Mouse (Mus musculus): ENCODE measurements around the gene Leng8. TPM values are rescaled to one million over a fixed set of nuclear protein-coding genes. Genes with fewer than 3 reads are reported as not detected.

Gene Leng8
- polyA plus RNA-seq, 1 experiment from 2014 or later: 43.6 TPM

DNA sequence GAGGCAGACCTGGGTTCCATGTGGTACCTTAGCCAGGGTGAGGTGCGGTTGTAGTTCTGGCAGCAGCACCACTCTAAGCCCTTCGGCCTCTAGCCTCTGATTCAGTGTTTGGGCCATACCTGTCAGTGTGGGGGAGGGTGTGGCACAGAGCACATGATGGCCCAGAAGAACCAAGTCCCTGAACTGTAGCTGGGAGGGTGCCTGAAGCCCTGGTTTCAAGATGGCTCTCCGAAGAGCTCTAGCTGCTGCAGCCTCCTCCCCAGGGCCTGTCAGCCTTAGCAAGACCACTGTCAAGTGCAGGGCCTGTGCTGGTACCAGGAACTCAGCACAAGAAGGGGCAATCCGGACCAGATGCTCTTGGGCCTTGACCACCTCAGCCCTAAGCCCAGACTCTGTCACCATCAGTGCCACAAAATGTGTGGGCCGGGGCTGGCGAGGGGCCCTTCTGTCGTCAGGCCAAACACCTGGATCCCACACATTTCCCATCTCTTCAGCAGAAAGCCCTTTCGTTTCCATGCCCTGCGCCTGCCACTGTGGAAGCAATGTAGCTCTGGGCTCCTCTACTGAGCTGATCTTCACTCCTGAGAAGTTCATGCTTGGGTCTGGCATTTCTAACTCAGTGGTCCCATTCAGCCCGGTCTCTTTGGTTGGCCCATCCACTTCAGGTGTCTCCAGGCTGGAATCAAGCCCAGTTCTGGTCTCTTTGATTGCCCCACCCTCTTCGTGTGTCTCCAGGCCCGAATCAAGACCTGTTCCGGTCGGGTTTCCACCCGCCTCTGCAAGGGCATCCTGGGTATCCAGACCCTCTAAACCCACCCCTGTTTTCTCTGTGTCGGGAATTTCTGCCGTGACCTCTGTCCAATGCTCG, 11.7 kb downstream of the Leng8 start:
- Histone ChIP-seq H3K4me2 (ENCODE audit: low read length) (peak overlapping the region; percentile 96), H3K4me3 (ENCODE audit: control insufficient read depth in 1 of 2, insufficient read depth in 1 of 2, low read depth in 1 of 2, low read length in 2 of 2) (peak overlapping the region; percentile 75 to 76), H3K27me3 (ENCODE audit: control insufficient read depth, insufficient read depth, low read length) (0 out of 2 replicates have a peak, but pooled peaks cover 8% of the 10 kb centered on the region), H3K9ac (ENCODE audit: low read length) (peak overlapping the region; percentile 85), H3K36me3 (ENCODE audit: control insufficient read depth, insufficient read depth, low read length) (peaks cover 47% of the 10 kb centered on the region), H3K27ac (replicated peaks in 1 of 2; ENCODE audit: control insufficient read depth in 1 of 2, insufficient read depth in 1 of 2, low read depth in 2 of 2, low read length in 2 of 2) (peak overlapping the region; percentile 88 to 95), H3K9me3 (ENCODE audit: control insufficient read depth, low read length) (no peaks in the 10 kb centered on the region), H3K4me1 (ENCODE audit: control insufficient read depth in 2 of 2, insufficient read depth in 2 of 2, low read length in 2 of 2) (peaks cover 14 to 17% of the 10 kb centered on the region in 2 experiments)
- 26% methylated on average over 18 of the region's 18 CpGs for WGBS
- ATAC-seq (ENCODE audit: insufficient number of reproducible peaks, insufficient read depth, low FRiP score, low read depth): peak; percentile 4; the same call in 1 of the 2 replicates

DNA sequence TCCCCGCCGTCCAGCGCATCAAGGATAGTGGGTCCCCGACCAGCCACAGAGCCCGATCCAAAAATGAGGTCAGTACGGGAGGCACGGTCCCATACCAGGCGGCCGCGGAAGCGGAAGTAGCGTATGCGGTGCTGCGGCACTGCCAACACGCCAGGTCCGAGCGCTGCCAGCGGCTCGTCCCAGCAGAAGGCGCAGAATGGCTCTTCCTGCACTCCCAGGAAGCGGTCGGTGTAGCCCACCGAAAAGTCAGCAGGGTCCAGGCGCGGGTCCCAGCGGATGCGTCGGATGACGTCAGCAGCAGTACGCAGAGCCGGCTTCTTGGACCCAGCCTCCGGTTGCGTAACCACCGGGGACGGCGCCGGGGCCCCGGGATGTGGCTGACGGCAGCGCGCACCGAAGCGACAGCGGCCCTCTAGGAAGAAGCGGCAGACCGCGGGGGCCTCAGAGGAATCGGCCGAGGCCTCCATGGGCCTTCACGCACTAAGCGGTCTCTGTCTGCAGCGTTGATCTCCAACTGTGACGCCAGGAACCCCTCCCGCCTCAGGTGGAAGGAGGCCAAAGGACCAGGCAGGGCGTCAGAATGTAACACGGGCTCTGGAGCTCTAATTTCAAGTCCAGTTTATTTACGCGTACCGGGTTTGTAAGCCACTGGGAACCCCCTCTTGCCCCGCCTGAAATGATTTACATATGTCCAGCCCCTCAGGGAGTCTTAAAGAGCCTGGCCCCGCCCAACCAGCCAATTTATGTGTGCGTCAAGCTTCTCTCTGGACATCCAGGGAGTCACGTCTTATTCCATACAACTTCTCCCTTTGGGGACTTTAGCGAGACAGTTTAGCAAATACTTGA, 12.6 kb downstream of the Leng8 start:
- peak overlapping the region; percentile 96 for H3K4me2 ChIP-seq (ENCODE audit: low read length)
- ATAC-seq (ENCODE audit: insufficient number of reproducible peaks, insufficient read depth, low FRiP score, low read depth): peak; percentile 60
- H3K27ac ChIP-seq (replicated peaks in 1 of 2; ENCODE audit: control insufficient read depth in 1 of 2, insufficient read depth in 1 of 2, low read depth in 2 of 2, low read length in 2 of 2): peak overlapping the region; percentile 88 to 95
- H3K4me1 ChIP-seq (ENCODE audit: control insufficient read depth in 2 of 2, insufficient read depth in 2 of 2, low read length in 2 of 2): peaks cover 14 to 17% of the 10 kb centered on the region in 2 experiments
- H3K36me3 ChIP-seq (ENCODE audit: control insufficient read depth, insufficient read depth, low read length): peaks cover 39% of the 10 kb centered on the region
- 0 out of 2 replicates have a peak, but pooled peaks cover 8% of the 10 kb centered on the region for H3K27me3 ChIP-seq (ENCODE audit: control insufficient read depth, insufficient read depth, low read length)
- H3K4me3 ChIP-seq (ENCODE audit: control insufficient read depth in 1 of 2, insufficient read depth in 1 of 2, low read depth in 1 of 2, low read length in 2 of 2): peak overlapping the region; percentile 75 to 76
- H3K9me3 ChIP-seq (ENCODE audit: control insufficient read depth, low read length): no peaks in the 10 kb centered on the region
- peak overlapping the region; percentile 85 for H3K9ac ChIP-seq (ENCODE audit: low read length)
- under 1% methylated on average over 64 of the region's 64 CpGs for WGBS

DNA sequence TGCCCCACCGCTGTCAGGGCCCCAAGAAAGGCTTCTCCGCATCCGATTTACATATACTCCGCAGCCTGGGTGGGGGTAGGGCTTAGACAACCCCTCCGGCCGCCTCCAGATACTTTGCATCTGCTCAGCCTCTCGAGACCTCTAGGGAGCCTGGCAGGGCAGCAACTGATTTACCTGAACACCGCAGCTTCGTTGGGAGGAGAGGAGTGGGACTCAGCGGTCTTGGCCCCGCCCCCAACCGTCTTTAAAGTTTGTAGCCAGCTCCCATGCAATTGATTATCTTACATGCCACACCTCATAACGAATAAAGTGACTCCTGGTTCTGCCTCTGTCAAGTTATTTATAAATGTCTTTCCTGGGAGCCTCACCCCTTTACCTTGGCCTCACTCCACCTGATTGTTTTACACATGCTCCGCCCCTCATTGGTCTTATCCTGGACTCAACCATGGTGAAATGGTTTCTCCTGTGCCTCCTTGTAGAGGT, 13.3 kb downstream of the Leng8 start, which contains the start of gene Leng9:
Gene Leng9, minus strand, starts transcription at position 316 of the 483 bp plus-strand sequence.
- WGBS: 4% methylated on average over 14 of the region's 14 CpGs
- H3K4me1 ChIP-seq (ENCODE audit: control insufficient read depth in 2 of 2, insufficient read depth in 2 of 2, low read length in 2 of 2): peaks cover 14 to 17% of the 10 kb centered on the region in 2 experiments
- H3K9me3 ChIP-seq (ENCODE audit: control insufficient read depth, low read length): no peaks in the 10 kb centered on the region
- H3K9ac ChIP-seq (ENCODE audit: low read length): peak within 1 kb of the TSS; percentile 85
- H3K4me3 ChIP-seq (ENCODE audit: control insufficient read depth in 1 of 2, insufficient read depth in 1 of 2, low read depth in 1 of 2, low read length in 2 of 2): peak within 1 kb of the TSS; percentile 75 to 76
- peak within 1 kb of the TSS; percentile 88 to 95 for H3K27ac ChIP-seq (replicated peaks in 1 of 2; ENCODE audit: control insufficient read depth in 1 of 2, insufficient read depth in 1 of 2, low read depth in 2 of 2, low read length in 2 of 2)
- H3K36me3 ChIP-seq (ENCODE audit: control insufficient read depth, insufficient read depth, low read length): peaks cover 32% of the 10 kb centered on the region
- peak; percentile 5; the same call in 1 of the 2 replicates for ATAC-seq (ENCODE audit: insufficient number of reproducible peaks, insufficient read depth, low FRiP score, low read depth)
- H3K27me3 ChIP-seq (ENCODE audit: control insufficient read depth, insufficient read depth, low read length): 0 out of 2 replicates have a peak, but pooled peaks cover 8% of the 10 kb centered on the region
- H3K4me2 ChIP-seq (ENCODE audit: low read length): peak within 1 kb of the TSS; percentile 96

DNA sequence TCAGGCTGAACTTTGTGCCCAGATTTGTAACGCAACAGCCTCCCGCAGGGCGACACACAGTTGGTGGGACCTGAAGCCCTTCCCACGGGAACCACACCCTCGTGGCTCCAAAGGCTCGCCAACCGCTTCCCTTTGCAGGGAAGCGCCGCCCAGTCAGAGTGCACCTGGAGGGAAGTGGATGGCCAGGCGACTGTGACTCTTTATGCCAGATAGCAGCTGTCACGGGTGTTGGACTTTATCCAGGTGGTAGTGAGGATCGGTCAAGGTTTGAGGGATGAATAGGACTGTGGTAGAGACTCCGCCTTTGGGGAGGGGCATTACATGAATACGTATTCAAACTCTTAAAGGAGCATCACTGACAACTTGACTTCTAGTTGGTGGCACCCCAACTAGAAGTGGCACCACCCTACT, 14.0 kb downstream of the Leng8 start:
- peak overlapping the region; percentile 96 for H3K4me2 ChIP-seq (ENCODE audit: low read length)
- no peak overlapping the region for H3K27ac ChIP-seq (replicated peaks in 1 of 2; ENCODE audit: control insufficient read depth in 1 of 2, insufficient read depth in 1 of 2, low read depth in 2 of 2, low read length in 2 of 2)
- WGBS: 12% methylated on average over 14 of the region's 14 CpGs
- 0 out of 2 replicates have a peak, but pooled peaks cover 8% of the 10 kb centered on the region for H3K27me3 ChIP-seq (ENCODE audit: control insufficient read depth, insufficient read depth, low read length)
- H3K9me3 ChIP-seq (ENCODE audit: control insufficient read depth, low read length): no peaks in the 10 kb centered on the region
- peaks cover 25% of the 10 kb centered on the region for H3K36me3 ChIP-seq (ENCODE audit: control insufficient read depth, insufficient read depth, low read length)
- 0 out of 2 replicates have a peak overlapping the region, but pooled peaks have one; percentile 32 for H3K9ac ChIP-seq (ENCODE audit: low read length)
- peak overlapping the region; percentile 12 to 76; a peak in 3 of 4 replicates for H3K4me3 ChIP-seq (ENCODE audit: control insufficient read depth in 1 of 2, insufficient read depth in 1 of 2, low read depth in 1 of 2, low read length in 2 of 2)
- peaks cover 14 to 17% of the 10 kb centered on the region in 2 experiments for H3K4me1 ChIP-seq (ENCODE audit: control insufficient read depth in 2 of 2, insufficient read depth in 2 of 2, low read length in 2 of 2)
- no peak for ATAC-seq (ENCODE audit: insufficient number of reproducible peaks, insufficient read depth, low FRiP score, low read depth)

DNA sequence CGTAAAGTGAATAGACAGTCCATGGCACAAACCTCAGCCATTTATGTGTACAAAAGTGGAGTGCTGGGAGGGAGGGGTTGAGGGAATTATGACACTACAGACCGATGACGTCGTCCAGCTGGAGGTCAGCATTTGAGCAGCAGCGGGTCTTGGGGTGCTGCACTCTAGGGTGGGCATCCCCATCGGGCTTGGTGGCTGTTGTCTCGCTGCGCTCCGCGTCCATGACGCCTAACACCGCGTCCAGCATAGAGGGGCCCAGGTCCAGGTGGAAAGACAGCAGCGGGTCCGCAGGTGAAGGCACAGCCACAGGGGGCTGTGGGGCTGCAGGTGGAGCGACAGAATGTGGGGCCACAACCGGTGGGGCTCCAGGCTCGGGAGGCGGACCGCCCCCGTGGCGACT, 14.4 kb downstream of the Leng8 start:
- no peak for ATAC-seq (ENCODE audit: insufficient number of reproducible peaks, insufficient read depth, low FRiP score, low read depth)
- H3K4me3 ChIP-seq (ENCODE audit: control insufficient read depth in 1 of 2, insufficient read depth in 1 of 2, low read depth in 1 of 2, low read length in 2 of 2): peak overlapping the region in 1 of 2 experiments; percentile 76; a peak in 2 of 4 replicates
- H3K9ac ChIP-seq (ENCODE audit: low read length): no peak overlapping the region

DNA sequence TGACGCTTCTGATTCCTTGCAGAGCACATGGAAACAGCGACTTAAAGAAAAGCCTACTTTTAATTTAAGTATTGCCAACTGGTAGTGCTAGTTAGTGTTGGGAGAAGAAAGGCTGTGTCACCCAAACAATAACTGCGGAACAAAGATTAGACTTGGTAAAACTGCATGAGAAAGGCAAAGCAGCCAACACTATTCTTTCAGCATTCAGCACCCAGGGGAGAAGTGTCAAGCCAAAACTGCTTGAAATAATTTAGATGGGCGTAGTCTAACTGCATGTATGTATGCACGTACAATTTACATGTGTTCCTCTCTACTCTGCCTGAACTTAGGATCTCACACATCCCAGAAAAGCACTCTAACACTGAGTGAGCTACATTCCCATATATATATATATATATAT, 17.5 kb downstream of the Leng8 start:
- H3K27me3 ChIP-seq (ENCODE audit: control insufficient read depth, insufficient read depth, low read length): 0 out of 2 replicates have a peak, but pooled peaks cover 8% of the 10 kb centered on the region
- H3K4me2 ChIP-seq (ENCODE audit: low read length): no peak overlapping the region
- ATAC-seq (ENCODE audit: insufficient number of reproducible peaks, insufficient read depth, low FRiP score, low read depth): no peak
- H3K9ac ChIP-seq (ENCODE audit: low read length): no peak overlapping the region
- 77% methylated on average over 5 of the region's 5 CpGs for WGBS
- peaks cover 10 to 12% of the 10 kb centered on the region in 2 experiments for H3K4me1 ChIP-seq (ENCODE audit: control insufficient read depth in 2 of 2, insufficient read depth in 2 of 2, low read length in 2 of 2)
- H3K4me3 ChIP-seq (ENCODE audit: control insufficient read depth in 1 of 2, insufficient read depth in 1 of 2, low read depth in 1 of 2, low read length in 2 of 2): no peak overlapping the region
- no peaks in the 10 kb centered on the region for H3K36me3 ChIP-seq (ENCODE audit: control insufficient read depth, insufficient read depth, low read length)
- H3K9me3 ChIP-seq (ENCODE audit: control insufficient read depth, low read length): no peaks in the 10 kb centered on the region
- no peak overlapping the region for H3K27ac ChIP-seq (replicated peaks in 1 of 2; ENCODE audit: control insufficient read depth in 1 of 2, insufficient read depth in 1 of 2, low read depth in 2 of 2, low read length in 2 of 2)

More for the DNA sequence above, 14.4 kb downstream of the Leng8 start:
- 22% methylated on average over 22 of the region's 22 CpGs for WGBS
- Histone ChIP-seq H3K27me3 (ENCODE audit: control insufficient read depth, insufficient read depth, low read length) (0 out of 2 replicates have a peak, but pooled peaks cover 8% of the 10 kb centered on the region), H3K4me1 (ENCODE audit: control insufficient read depth in 2 of 2, insufficient read depth in 2 of 2, low read length in 2 of 2) (peaks cover 14 to 17% of the 10 kb centered on the region in 2 experiments), H3K36me3 (ENCODE audit: control insufficient read depth, insufficient read depth, low read length) (peaks cover 21% of the 10 kb centered on the region), H3K9me3 (ENCODE audit: control insufficient read depth, low read length) (no peaks in the 10 kb centered on the region), H3K27ac (replicated peaks in 1 of 2; ENCODE audit: control insufficient read depth in 1 of 2, insufficient read depth in 1 of 2, low read depth in 2 of 2, low read length in 2 of 2) (no peak overlapping the region), H3K4me2 (ENCODE audit: low read length) (peak overlapping the region; percentile 96)

DNA sequence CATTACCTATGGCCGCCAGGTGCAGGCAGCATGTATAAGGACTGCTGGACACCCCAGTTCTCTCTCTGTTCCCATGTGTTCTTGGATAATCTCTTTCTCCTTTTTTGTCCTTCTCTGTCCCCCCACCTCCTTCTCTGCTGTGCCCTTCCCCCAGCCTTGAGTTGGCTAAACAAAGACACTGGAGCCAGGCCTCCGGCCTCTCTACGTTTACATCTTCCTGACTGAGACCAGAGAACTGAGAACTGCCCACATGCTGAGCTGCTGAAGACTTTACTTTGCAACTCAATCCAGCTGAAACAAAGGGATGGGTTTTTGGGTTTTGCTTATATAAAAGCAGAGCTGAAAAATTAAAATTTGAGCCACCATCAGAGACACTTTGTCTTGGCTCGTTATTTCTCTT, 18.1 kb downstream of the Leng8 start:
- H3K27me3 ChIP-seq (ENCODE audit: control insufficient read depth, insufficient read depth, low read length): 0 out of 2 replicates have a peak, but pooled peaks cover 8% of the 10 kb centered on the region
- H3K9me3 ChIP-seq (ENCODE audit: control insufficient read depth, low read length): no peaks in the 10 kb centered on the region
- H3K4me3 ChIP-seq (ENCODE audit: control insufficient read depth in 1 of 2, insufficient read depth in 1 of 2, low read depth in 1 of 2, low read length in 2 of 2): no peak overlapping the region
- no peak overlapping the region for H3K9ac ChIP-seq (ENCODE audit: low read length)
- peaks cover 9 to 11% of the 10 kb centered on the region in 2 experiments for H3K4me1 ChIP-seq (ENCODE audit: control insufficient read depth in 2 of 2, insufficient read depth in 2 of 2, low read length in 2 of 2)
- H3K4me2 ChIP-seq (ENCODE audit: low read length): no peak overlapping the region
- no peak for ATAC-seq (ENCODE audit: insufficient number of reproducible peaks, insufficient read depth, low FRiP score, low read depth)
- H3K36me3 ChIP-seq (ENCODE audit: control insufficient read depth, insufficient read depth, low read length): no peaks in the 10 kb centered on the region
- H3K27ac ChIP-seq (replicated peaks in 1 of 2; ENCODE audit: control insufficient read depth in 1 of 2, insufficient read depth in 1 of 2, low read depth in 2 of 2, low read length in 2 of 2): no peak overlapping the region
- WGBS: 36% methylated on average over 4 of the region's 4 CpGs
